Mouse (Mus musculus) left cerebral cortex, postnatal 14 days (tissue): ENCODE measurements around the gene Ccr1l1. TPM values are rescaled to one million over a fixed set of nuclear protein-coding genes. Genes with fewer than 3 reads are reported as not detected.
"Not testable (repeated sequence)": the region's sequence is repeated elsewhere in the genome, so short reads cannot be mapped to it uniquely, and the experiment has no call there.

Experiments
- DNase-seq, 2 experiments: peaks; one replicate each; pipeline ENCODE4 v3.0.0; 2021 to 2022; ENCODE audit warnings: low spot score in 2 of 2, mixed read lengths in 1 of 2
- intact Hi-C: fragments of 180-260 bp; cut with DNase I; formaldehyde crosslinking; loops from one replicate; pipeline ENCODE4 v1.15.1; 2025
- total RNA-seq, 2 experiments: library from RNA; stranded (reverse); gene quantifications; 2 replicates each; pipeline ENCODE4 v1.2.3; 2021

Gene Ccr1l1
- total RNA-seq, 2 experiments from 2014 or later: not detected

- intact Hi-C loops: not testable (repeated sequence)
These were observed 11.2 kb downstream of the Ccr1l1 start for GRCm38 (mm10) chr9:123966858-123967495.

GRCm38 (mm10) chr9:123964776-123965175 lies 13.4 kb downstream of the Ccr1l1 start:
- DNase-seq: no peak
- intact Hi-C loops: no loop called here

More at GRCm38 (mm10) chr9:123966858-123967495, 11.2 kb downstream of the Ccr1l1 start:
- not testable (repeated sequence) for DNase-seq

- DNase-seq: no peak
- intact Hi-C loops: no loop called here
These were observed 18.0 kb downstream of the Ccr1l1 start for GRCm38 (mm10) chr9:123960161-123960560.

- intact Hi-C loops: no loop called here
- DNase-seq: no peak
These were observed 20.2 kb downstream of the Ccr1l1 start for GRCm38 (mm10) chr9:123957911-123958413.

- intact Hi-C loops: no loop called here
- DNase-seq: no peak
These were observed 21.3 kb downstream of the Ccr1l1 start for GRCm38 (mm10) chr9:123956892-123957291.

GRCm38 (mm10) chr9:123953551-123953950 lies 24.7 kb downstream of the Ccr1l1 start:
- intact Hi-C loops: no loop called here
- DNase-seq: no peak

GRCm38 (mm10) chr9:123951176-123951575 lies 27.0 kb downstream of the Ccr1l1 start:
- no peak for DNase-seq
- intact Hi-C loops: no loop called here

- DNase-seq: no peak
- intact Hi-C loops: no loop called here
These were observed 28.8 kb downstream of the Ccr1l1 start for GRCm38 (mm10) chr9:123949432-123949831.

GRCm38 (mm10) chr9:123947815-123948214 lies 30.4 kb downstream of the Ccr1l1 start:
- intact Hi-C loops: no loop called here
- DNase-seq: no peak

GRCm38 (mm10) chr9:123942025-123942424 lies 36.2 kb downstream of the Ccr1l1 start:
- DNase-seq: peak in 1 of 2 experiments; percentile 18

GRCm38 (mm10) chr9:123941316-123941715 lies 36.9 kb downstream of the Ccr1l1 start:
- intact Hi-C loops: no loop called here
- peak; percentile 39 to 70 for DNase-seq

More at GRCm38 (mm10) chr9:123942025-123942424, 36.2 kb downstream of the Ccr1l1 start:
- intact Hi-C loops: no loop called here

GRCm38 (mm10) chr9:123940628-123941027 lies 37.6 kb downstream of the Ccr1l1 start:
- intact Hi-C loops: no loop called here
- no peak for DNase-seq

- DNase-seq: no peak
- intact Hi-C loops: no loop called here
These were observed 38.0 kb downstream of the Ccr1l1 start for GRCm38 (mm10) chr9:123940168-123940567.

GRCm38 (mm10) chr9:123937989-123938388 lies 40.2 kb downstream of the Ccr1l1 start:
- intact Hi-C loops: no loop called here
- no peak for DNase-seq

- DNase-seq: no peak
- intact Hi-C loops: no loop called here
These were observed 41.5 kb downstream of the Ccr1l1 start for GRCm38 (mm10) chr9:123936604-123937280.

GRCm38 (mm10) chr9:123935776-123936175 lies 42.4 kb downstream of the Ccr1l1 start:
- intact Hi-C loops: no loop called here
- DNase-seq: no peak

GRCm38 (mm10) chr9:123935346-123935745 lies 42.9 kb downstream of the Ccr1l1 start:
- DNase-seq: no peak
- intact Hi-C loops: no loop called here

- intact Hi-C loops: no loop called here
- no peak for DNase-seq
These were observed 44.3 kb downstream of the Ccr1l1 start for GRCm38 (mm10) chr9:123933716-123934445.

- DNase-seq: no peak
- intact Hi-C loops: no loop called here
These were observed 45.1 kb downstream of the Ccr1l1 start for GRCm38 (mm10) chr9:123932911-123933675.
